9 mouse cellular contexts compared by ENCODE assay signal in genomic region chr11:103111881-103112551, GRCm38 (mm10). TPM values are rescaled to one million over a fixed set of nuclear protein-coding genes. Genes with fewer than 3 reads are reported as not detected.
DNase-seq lines count a peak whose midpoint lies in the region; ATAC-seq and TF ChIP-seq lines count a peak whose summit lies in the region.
"Had no signal": no experiment of that assay in that cellular context is flagged by ENCODE, and none has a peak within 500 bp of the region (broad histone marks: within the 10 kb centered on the region; RNA-seq: fewer than 3 reads in every experiment).

No protein-coding gene starts in this region.

- peaks cover 3% of the 10 kb centered on the region; the same call in 1 of the 2 replicates for H3K4me1 ChIP-seq in neural tube, embryonic 11.5 days (ENCODE audit: control insufficient read depth, insufficient read depth, low read length)
- H3K4me1 ChIP-seq in embryonic facial prominence, embryonic 15.5 days, result peaks cover 36% of the 10 kb centered on the region
- H3K4me1 ChIP-seq in heart, embryonic 13.5 days, result peaks cover 29% of the 10 kb centered on the region
- H3K4me1 ChIP-seq in kidney, embryonic 16.5 days (ENCODE audit: insufficient read depth, low read length), result peaks cover 24% of the 10 kb centered on the region
- H3K4me1 ChIP-seq in stomach, postnatal 0 days (replicated peaks; ENCODE audit: control insufficient read depth, insufficient read depth), result peaks cover 18% of the 10 kb centered on the region

- peak; percentile 47 for DNase-seq in neural tube, embryonic 11.5 days (ENCODE audit: low spot score)
- DNase-seq in neural tube, embryonic 10.5 days (ENCODE audit: extremely low spot score, low spot score), result no peak
- peak; percentile 75 for DNase-seq in lung, postnatal 14 days
- DNase-seq in stomach, postnatal 0 days (ENCODE audit: low spot score), result peak; percentile 69
- no peak for DNase-seq in frontal cortex, postnatal 25 days (ENCODE audit: low spot score in 2 of 2)

- WGBS in neural tube, embryonic 11.5 days, result under 1% methylated on average over 28 of the region's 28 CpGs
- 1% methylated on average over 28 of the region's 28 CpGs for WGBS in embryonic facial prominence, embryonic 15.5 days
- WGBS in heart, embryonic 13.5 days, result 1% methylated on average over 28 of the region's 28 CpGs
- under 1% methylated on average over 28 of the region's 28 CpGs for WGBS in kidney, embryonic 16.5 days
- WGBS in stomach, postnatal 0 days, result 2% methylated on average over 28 of the region's 28 CpGs

- H3K36me3 ChIP-seq in neural tube, embryonic 11.5 days (ENCODE audit: control insufficient read depth, insufficient read depth, low read length), result no peaks in the 10 kb centered on the region
- H3K36me3 ChIP-seq in embryonic facial prominence, embryonic 15.5 days, result no peaks in the 10 kb centered on the region
- peaks cover 3% of the 10 kb centered on the region; the same call in 1 of the 2 replicates for H3K36me3 ChIP-seq in heart, embryonic 13.5 days
- H3K36me3 ChIP-seq in kidney, embryonic 16.5 days (ENCODE audit: insufficient read depth, low read length), result no peaks in the 10 kb centered on the region
- H3K36me3 ChIP-seq in stomach, postnatal 0 days (ENCODE audit: control insufficient read depth, insufficient read depth, low read length), result no peaks in the 10 kb centered on the region

- H3K4me3 ChIP-seq in neural tube, embryonic 11.5 days (ENCODE audit: low read depth, low read length), result peak overlapping the region; percentile 24
- H3K4me3 ChIP-seq in embryonic facial prominence, embryonic 15.5 days (replicated peaks), result peak overlapping the region; percentile 46
- H3K4me3 ChIP-seq in heart, embryonic 13.5 days, result peak overlapping the region; percentile 55
- H3K4me3 ChIP-seq in kidney, embryonic 16.5 days (ENCODE audit: low read length), result peak overlapping the region; percentile 41
- peak overlapping the region; percentile 36 for H3K4me3 ChIP-seq in stomach, postnatal 0 days (ENCODE audit: low read depth, low read length)

- ATAC-seq in neural tube, embryonic 11.5 days (ENCODE audit: insufficient read depth, low FRiP score, low TSS enrichment), result no peak
- ATAC-seq in embryonic facial prominence, embryonic 15.5 days (ENCODE audit: insufficient number of reproducible peaks, low FRiP score, low TSS enrichment, low read depth), result no peak
- no peak for ATAC-seq in heart, embryonic 13.5 days (ENCODE audit: extremely low read depth, insufficient number of reproducible peaks, low FRiP score, low TSS enrichment)
- 0 out of 2 replicates have a peak, but pooled peaks have one; percentile 17 for ATAC-seq in kidney, embryonic 16.5 days (ENCODE audit: low FRiP score, low TSS enrichment)
- no peak for ATAC-seq in stomach, postnatal 0 days (ENCODE audit: low FRiP score, low TSS enrichment)

- peak overlapping the region; percentile 32 for H3K9ac ChIP-seq in neural tube, embryonic 11.5 days (ENCODE audit: low read length)
- H3K9ac ChIP-seq in embryonic facial prominence, embryonic 15.5 days, result peak overlapping the region; percentile 26
- H3K9ac ChIP-seq in heart, embryonic 13.5 days, result peak overlapping the region; percentile 77
- peak overlapping the region; percentile 66 for H3K9ac ChIP-seq in kidney, embryonic 16.5 days (replicated peaks; ENCODE audit: low read length)
- peak overlapping the region; percentile 69 for H3K9ac ChIP-seq in stomach, postnatal 0 days (ENCODE audit: low read length)

- H3K27me3 ChIP-seq in neural tube, embryonic 11.5 days (ENCODE audit: control insufficient read depth, insufficient read depth, low read length), result peaks cover 26% of the 10 kb centered on the region
- H3K27me3 ChIP-seq in embryonic facial prominence, embryonic 15.5 days, result no peaks in the 10 kb centered on the region
- H3K27me3 ChIP-seq in heart, embryonic 13.5 days (replicated peaks), result peaks cover 3% of the 10 kb centered on the region; the same call in 1 of the 2 replicates
- H3K27me3 ChIP-seq in kidney, embryonic 16.5 days (ENCODE audit: insufficient read depth, low read length), result no peaks in the 10 kb centered on the region
- no peaks in the 10 kb centered on the region for H3K27me3 ChIP-seq in stomach, postnatal 0 days (ENCODE audit: control insufficient read depth, insufficient read depth, low read length)

- no peaks in the 10 kb centered on the region for H3K9me3 ChIP-seq in neural tube, embryonic 11.5 days (ENCODE audit: control insufficient read depth, low read length)
- H3K9me3 ChIP-seq in embryonic facial prominence, embryonic 15.5 days (replicated peaks), result no peaks in the 10 kb centered on the region
- no peaks in the 10 kb centered on the region for H3K9me3 ChIP-seq in heart, embryonic 13.5 days
- H3K9me3 ChIP-seq in kidney, embryonic 16.5 days (ENCODE audit: low read length), result no peaks in the 10 kb centered on the region
- H3K9me3 ChIP-seq in stomach, postnatal 0 days (ENCODE audit: control insufficient read depth, low read length), result no peaks in the 10 kb centered on the region

- TF ChIP-seq CTCF in stomach, postnatal 0 days (IDR thresholded peaks at IDR 0.05; ENCODE audit: low read depth), result no peak

- no peak overlapping the region for H3K27ac ChIP-seq in neural tube, embryonic 11.5 days (ENCODE audit: low read depth, low read length)
- peak overlapping the region; percentile 90 for H3K27ac ChIP-seq in embryonic facial prominence, embryonic 15.5 days (replicated peaks)
- H3K27ac ChIP-seq in heart, embryonic 13.5 days (replicated peaks), result peak overlapping the region; percentile 63
- peak overlapping the region; percentile 34 for H3K27ac ChIP-seq in kidney, embryonic 16.5 days (ENCODE audit: low read length)
- H3K27ac ChIP-seq in stomach, postnatal 0 days (replicated peaks), result peak overlapping the region; percentile 91
- H3K27ac ChIP-seq: macrophage had no signal

- peak; percentile 47 for TF ChIP-seq EP300 in stomach, postnatal 0 days (optimal IDR thresholded peaks at IDR 0.05)

- H3K4me2 ChIP-seq in neural tube, embryonic 11.5 days (ENCODE audit: low read depth), result peak overlapping the region; percentile 49
- H3K4me2 ChIP-seq in embryonic facial prominence, embryonic 15.5 days (replicated peaks), result peak overlapping the region; percentile 74
- H3K4me2 ChIP-seq in heart, embryonic 13.5 days, result peak overlapping the region; percentile 74
- peak overlapping the region; percentile 54 for H3K4me2 ChIP-seq in kidney, embryonic 16.5 days (replicated peaks; ENCODE audit: low read depth, low read length)
- peak overlapping the region; percentile 70 for H3K4me2 ChIP-seq in stomach, postnatal 0 days (replicated peaks; ENCODE audit: low read depth)

RNA-seq across cellular contexts. Expression of gene Hexim1, which starts 4.0 kb away (rescaled TPM):
- polyA plus RNA-seq in neural tube, embryonic 11.5 days (2014; fragmentation: Nextera tagmentation; extraction: Ambion mirVana), result 3.6 and 3.9 TPM in 2 replicates
- polyA plus RNA-seq in embryonic facial prominence, embryonic 15.5 days (2015; fragmentation: Nextera tagmentation; extraction: Ambion mirVana), result 5.9 and 6.1 TPM in 2 replicates
- polyA plus RNA-seq in heart, embryonic 13.5 days (2015; fragmentation: Nextera tagmentation; extraction: Ambion mirVana), result 2.8 and 3.0 TPM in 2 replicates
- polyA plus RNA-seq in kidney, embryonic 16.5 days (2015; fragmentation: Nextera tagmentation; extraction: Ambion mirVana), result 5.5 and 6.6 TPM in 2 replicates
- 3.8 and 4.1 TPM in 2 replicates for polyA plus RNA-seq in stomach, postnatal 0 days (2015; fragmentation: Nextera tagmentation; extraction: Ambion mirVana)

RNA-seq across cellular contexts. Expression of gene Acbd4, which starts 10.5 kb away (rescaled TPM):
- 4.4 and 6.4 TPM in 2 replicates for polyA plus RNA-seq in neural tube, embryonic 11.5 days (2014; fragmentation: Nextera tagmentation; extraction: Ambion mirVana)
- polyA plus RNA-seq in embryonic facial prominence, embryonic 15.5 days (2015; fragmentation: Nextera tagmentation; extraction: Ambion mirVana), result 23.4 and 27.9 TPM in 2 replicates
- 12.0 and 14.3 TPM in 2 replicates for polyA plus RNA-seq in heart, embryonic 13.5 days (2015; fragmentation: Nextera tagmentation; extraction: Ambion mirVana)
- 28.7 and 29.9 TPM in 2 replicates for polyA plus RNA-seq in kidney, embryonic 16.5 days (2015; fragmentation: Nextera tagmentation; extraction: Ambion mirVana)
- polyA plus RNA-seq in stomach, postnatal 0 days (2015; fragmentation: Nextera tagmentation; extraction: Ambion mirVana), result 28.6 and 36.7 TPM in 2 replicates

RNA-seq across cellular contexts. Expression of gene Plcd3, which starts 10.6 kb away (rescaled TPM):
- polyA plus RNA-seq in neural tube, embryonic 11.5 days (2014; fragmentation: Nextera tagmentation; extraction: Ambion mirVana), result 0.80 and 0.90 TPM in 2 replicates
- 7.6 and 9.0 TPM in 2 replicates for polyA plus RNA-seq in embryonic facial prominence, embryonic 15.5 days (2015; fragmentation: Nextera tagmentation; extraction: Ambion mirVana)
- polyA plus RNA-seq in heart, embryonic 13.5 days (2015; fragmentation: Nextera tagmentation; extraction: Ambion mirVana), result 7.8 and 8.7 TPM in 2 replicates
- 8.2 and 8.7 TPM in 2 replicates for polyA plus RNA-seq in kidney, embryonic 16.5 days (2015; fragmentation: Nextera tagmentation; extraction: Ambion mirVana)
- polyA plus RNA-seq in stomach, postnatal 0 days (2015; fragmentation: Nextera tagmentation; extraction: Ambion mirVana), result 4.2 and 5.0 TPM in 2 replicates
- polyA plus RNA-seq: macrophage had no signal

RNA-seq across cellular contexts. Expression of gene Hexim2, which starts 20.2 kb away (rescaled TPM):
- 5.8 and 7.5 TPM in 2 replicates for polyA plus RNA-seq in neural tube, embryonic 11.5 days (2014; fragmentation: Nextera tagmentation; extraction: Ambion mirVana)
- polyA plus RNA-seq in embryonic facial prominence, embryonic 15.5 days (2015; fragmentation: Nextera tagmentation; extraction: Ambion mirVana), result 14.0 and 14.1 TPM in 2 replicates
- polyA plus RNA-seq in heart, embryonic 13.5 days (2015; fragmentation: Nextera tagmentation; extraction: Ambion mirVana), result 5.7 and 6.2 TPM in 2 replicates
- polyA plus RNA-seq in kidney, embryonic 16.5 days (2015; fragmentation: Nextera tagmentation; extraction: Ambion mirVana), result 11.3 and 11.8 TPM in 2 replicates
- polyA plus RNA-seq in stomach, postnatal 0 days (2015; fragmentation: Nextera tagmentation; extraction: Ambion mirVana), result 3.7 and 4.4 TPM in 2 replicates

RNA-seq across cellular contexts. Expression of gene Fmnl1, which starts 58.9 kb away (rescaled TPM):
- polyA plus RNA-seq in neural tube, embryonic 11.5 days (2014; fragmentation: Nextera tagmentation; extraction: Ambion mirVana), result 0.78 and 1.2 TPM in 2 replicates
- 2.7 TPM in 2 replicates for polyA plus RNA-seq in embryonic facial prominence, embryonic 15.5 days (2015; fragmentation: Nextera tagmentation; extraction: Ambion mirVana)
- 2.0 and 2.6 TPM in 2 replicates for polyA plus RNA-seq in heart, embryonic 13.5 days (2015; fragmentation: Nextera tagmentation; extraction: Ambion mirVana)
- polyA plus RNA-seq in kidney, embryonic 16.5 days (2015; fragmentation: Nextera tagmentation; extraction: Ambion mirVana), result 2.4 and 3.4 TPM in 2 replicates
- 0.86 and 1.1 TPM in 2 replicates for polyA plus RNA-seq in stomach, postnatal 0 days (2015; fragmentation: Nextera tagmentation; extraction: Ambion mirVana)

Comparison
In these comparisons a context has a peak if more than half of its experiments do, and no peak if none do; other contexts are left out.
1. DNase-seq: peak in neural tube, embryonic 11.5 days (single experiment), lung, postnatal 14 days (single experiment) and stomach, postnatal 0 days (single experiment); none in neural tube, embryonic 10.5 days (single experiment) and frontal cortex, postnatal 25 days (0 of 2).
2. H3K9ac ChIP-seq: peak in every context shown above with its lines; median percentile 77 in heart, embryonic 13.5 days; 69 in stomach, postnatal 0 days; 66 in kidney, embryonic 16.5 days; 32 in neural tube, embryonic 11.5 days; 26 in embryonic facial prominence, embryonic 15.5 days.
3. Peak in every context shown above with its lines, with median percentiles within 50 percentile points of each other: H3K4me2 ChIP-seq and H3K4me3 ChIP-seq.